Mouse (Mus musculus) lung, postnatal 0 days (tissue): ENCODE results near the gene Nt5c3.

Experiments used
- CTCF ChIP-seq: IDR thresholded peaks from 2 replicates; pipeline ENCODE4 v1.5.1; 2016; ENCODE audit warnings: antibody characterized with exemption, mild to moderate bottlenecking
- EP300 ChIP-seq: IDR thresholded peaks from 2 replicates; pipeline ENCODE4 v1.6.1; 2016; ENCODE audit warnings: antibody characterized with exemption, mild to moderate bottlenecking, control low read depth

- TF ChIP-seq CTCF (peak; percentile 27), EP300 (no peak)
These were observed 20.9 kb downstream of the Nt5c3 start for GRCm38 (mm10) chr6:56902606-56903520.
